Mouse (Mus musculus) adrenal gland, postnatal 10 days (tissue): Measurements from ENCODE around the gene Rrbp1. TPM values are rescaled to one million over a fixed set of nuclear protein-coding genes. Genes with fewer than 3 reads are reported as not detected.

Experiments used
- DNase-seq: peaks from one replicate; pipeline ENCODE4 v3.0.0; 2021; ENCODE audit warnings: mixed read lengths
- total RNA-seq, 2 experiments: library from RNA; stranded (reverse); gene quantifications; 2 replicates each; pipeline ENCODE4 v1.2.3; 2021

Rrbp1 gene
- total RNA-seq, 2 experiments from 2014 or later, result 189 to 196 TPM

DNA sequence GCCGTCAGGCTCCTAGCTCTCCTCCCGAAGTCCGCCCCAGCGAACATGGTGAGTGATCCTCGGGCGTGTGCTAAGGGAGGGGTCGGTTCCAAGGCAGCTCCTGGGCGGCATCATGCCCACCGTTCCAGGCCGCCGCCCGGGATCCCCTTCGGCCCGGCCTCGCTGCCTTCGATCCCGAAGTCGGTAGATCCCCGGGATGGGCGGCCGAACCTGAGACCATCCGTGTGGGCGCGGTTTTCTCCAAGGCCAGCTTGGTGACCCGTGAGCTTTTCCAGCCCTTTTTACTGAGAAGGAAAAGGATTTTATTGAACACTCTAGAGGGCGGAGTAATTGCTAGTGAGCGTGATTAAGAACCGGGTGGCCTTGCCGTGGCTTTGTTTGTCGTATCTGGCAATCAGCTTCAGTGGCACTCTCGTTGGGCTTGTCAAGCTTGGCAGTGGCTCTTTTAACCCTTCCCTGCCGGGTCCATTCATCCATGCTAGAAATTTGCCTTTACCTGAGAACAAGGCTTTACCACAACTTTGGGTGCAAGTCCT is 95.4 kb downstream of the Rrbp1 start:
- peak; percentile 67 for DNase-seq

DNA sequence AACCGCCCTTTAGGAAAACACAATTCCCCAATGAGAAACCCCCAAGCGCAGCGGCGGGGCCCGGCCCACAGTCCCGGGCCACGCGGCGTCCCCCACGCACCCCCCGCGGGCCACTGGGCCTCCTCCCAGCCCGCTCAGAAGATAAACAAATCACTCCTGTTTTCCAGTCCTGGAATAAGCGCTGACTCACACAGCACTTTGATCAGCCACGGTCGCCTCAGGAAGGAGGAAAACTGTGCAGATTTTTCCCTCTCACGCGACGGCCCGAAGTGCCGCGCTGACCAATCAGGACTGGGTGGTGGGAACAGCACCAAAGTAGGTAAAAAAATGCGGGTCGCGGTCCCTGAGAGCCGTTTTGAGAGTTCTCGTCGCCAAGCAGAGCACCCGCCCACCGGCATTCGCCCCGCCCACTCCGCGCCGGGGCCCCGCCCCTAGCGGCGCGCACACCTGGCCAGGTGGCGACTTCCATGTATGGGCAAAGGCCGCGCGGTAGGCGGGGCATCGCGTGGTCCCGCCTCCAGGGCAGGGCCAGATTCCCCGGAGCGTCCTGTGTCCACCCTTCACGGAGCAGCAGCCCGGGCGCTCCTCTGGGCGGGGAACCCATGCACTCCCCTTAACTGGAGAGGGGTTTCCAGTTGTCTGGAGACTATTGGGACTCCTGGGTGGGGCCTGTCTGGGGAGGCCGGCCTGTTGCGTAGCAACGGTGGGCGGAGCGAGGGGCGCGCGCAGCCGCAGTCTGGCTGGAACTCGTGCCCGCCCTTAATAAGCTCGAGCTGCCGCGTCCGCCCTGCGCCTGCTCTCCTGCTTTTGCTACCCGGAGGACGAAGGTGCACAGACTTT is 96.1 kb downstream of the Rrbp1 start, which contains the start of gene Dstn:
Gene Dstn (plus strand): TSS at position 561 of the 840 bp plus-strand sequence.
- peak; percentile 99 for DNase-seq

DNA sequence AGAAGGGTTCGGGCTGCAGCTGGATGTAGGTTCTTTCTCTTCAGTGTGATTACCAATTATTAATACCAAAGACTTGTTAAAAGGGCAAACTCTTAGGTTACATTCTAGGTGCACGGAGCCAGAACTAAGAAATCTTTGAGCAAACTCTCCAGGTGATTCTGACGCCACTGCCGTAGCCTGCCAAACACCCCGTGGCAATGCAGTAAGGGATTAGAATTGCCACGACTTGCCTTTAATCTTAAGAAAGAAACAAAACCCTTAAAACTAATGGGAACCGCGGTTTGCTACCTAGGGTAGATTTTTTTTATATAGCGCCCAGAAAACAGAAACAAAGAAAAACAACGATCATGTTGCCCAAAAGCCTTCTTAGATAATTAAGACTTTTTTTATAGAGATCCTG is 96.8 kb downstream of the Rrbp1 start:
- no peak for DNase-seq

DNA sequence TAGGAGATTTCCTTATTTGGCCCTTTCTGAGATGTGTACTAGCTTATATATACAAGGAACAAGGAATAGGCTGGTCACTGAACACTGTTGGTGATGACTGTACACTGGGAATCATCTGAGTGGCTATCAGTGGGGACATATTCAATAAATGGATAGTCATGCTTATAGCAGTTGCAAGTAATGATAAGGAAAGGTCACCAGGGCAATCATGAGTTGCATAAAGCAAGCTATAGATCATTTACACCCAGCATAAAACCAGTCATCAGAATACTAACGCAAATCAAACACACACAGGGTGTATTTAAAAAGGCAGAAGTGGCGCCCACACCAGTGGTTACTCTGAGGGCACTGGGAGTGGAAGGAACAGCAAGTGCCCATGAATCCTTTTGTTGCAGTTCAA is 98.9 kb downstream of the Rrbp1 start:
- no peak for DNase-seq

DNA sequence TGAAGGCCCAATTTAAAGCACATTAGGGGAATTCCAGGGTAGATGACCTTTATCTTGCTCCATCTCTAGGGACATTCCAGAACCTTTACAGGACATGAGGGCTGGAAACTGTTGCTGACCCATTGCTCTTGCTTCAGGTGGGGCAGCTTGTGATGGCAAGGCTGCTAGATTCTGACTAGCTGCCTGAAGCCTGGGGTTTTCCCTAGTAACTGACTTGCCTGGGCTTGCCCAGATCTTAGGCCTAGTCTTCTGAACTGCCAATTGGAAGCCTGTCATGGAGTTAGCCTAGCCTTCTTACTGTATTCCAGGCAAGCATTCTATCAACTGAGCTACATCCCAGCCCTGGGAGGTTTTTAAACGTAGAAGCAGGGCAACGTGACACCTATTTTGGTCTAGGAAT is 101.8 kb downstream of the Rrbp1 start:
- DNase-seq, result no peak

DNA sequence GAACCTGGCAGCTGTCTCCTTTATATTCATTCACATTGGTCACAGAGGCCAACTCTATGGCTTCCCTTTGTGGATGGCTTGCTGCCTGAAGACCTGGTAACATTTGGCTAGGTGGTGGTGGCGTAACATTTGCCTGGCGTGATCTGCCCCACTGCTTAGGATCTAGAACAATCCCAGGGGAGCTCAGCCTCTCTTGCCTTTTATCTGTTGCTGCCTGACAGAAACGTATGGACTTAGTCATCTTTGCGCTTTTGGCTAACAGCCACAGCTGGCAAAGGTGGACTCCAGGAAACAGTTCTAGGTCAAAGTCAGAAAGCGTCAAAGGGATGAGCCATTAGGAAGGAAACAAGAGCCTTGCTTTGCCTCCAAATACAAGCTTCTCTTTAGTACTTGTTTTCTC is 106.2 kb downstream of the Rrbp1 start:
- peak; percentile 73 for DNase-seq

DNA sequence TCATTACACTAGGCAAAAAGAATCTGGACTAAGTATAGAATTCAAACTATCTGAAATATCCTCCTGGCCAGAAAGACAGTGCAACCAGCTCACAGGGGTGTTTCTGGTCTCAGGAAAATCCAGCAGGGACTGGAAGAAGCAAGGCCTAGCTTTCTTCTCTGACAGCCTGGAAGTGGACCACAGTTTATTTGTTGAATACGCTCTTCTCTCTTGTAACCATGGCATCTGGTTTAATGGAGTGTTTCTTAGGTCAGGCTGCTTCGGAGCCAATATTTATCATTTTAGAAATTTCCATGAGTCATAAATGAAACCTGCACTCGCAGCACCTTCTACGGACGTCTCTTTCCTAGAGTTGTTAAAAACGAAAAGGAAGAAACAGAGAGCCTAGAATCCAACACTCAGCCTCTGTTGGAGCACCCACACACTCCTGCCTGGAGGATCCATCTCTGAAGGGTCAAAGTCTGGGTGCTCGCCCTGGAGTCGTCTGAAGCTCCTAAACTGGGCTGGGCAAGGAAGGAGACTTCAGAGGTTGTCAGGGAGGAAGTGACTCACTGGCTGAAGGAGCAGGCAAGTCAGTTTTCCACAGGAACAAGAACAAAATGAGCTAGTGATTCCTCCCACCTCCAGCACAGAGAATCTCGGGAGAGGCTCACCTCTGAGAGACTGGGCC is 107.6 kb downstream of the Rrbp1 start:
- peak; percentile 15 for DNase-seq

DNA sequence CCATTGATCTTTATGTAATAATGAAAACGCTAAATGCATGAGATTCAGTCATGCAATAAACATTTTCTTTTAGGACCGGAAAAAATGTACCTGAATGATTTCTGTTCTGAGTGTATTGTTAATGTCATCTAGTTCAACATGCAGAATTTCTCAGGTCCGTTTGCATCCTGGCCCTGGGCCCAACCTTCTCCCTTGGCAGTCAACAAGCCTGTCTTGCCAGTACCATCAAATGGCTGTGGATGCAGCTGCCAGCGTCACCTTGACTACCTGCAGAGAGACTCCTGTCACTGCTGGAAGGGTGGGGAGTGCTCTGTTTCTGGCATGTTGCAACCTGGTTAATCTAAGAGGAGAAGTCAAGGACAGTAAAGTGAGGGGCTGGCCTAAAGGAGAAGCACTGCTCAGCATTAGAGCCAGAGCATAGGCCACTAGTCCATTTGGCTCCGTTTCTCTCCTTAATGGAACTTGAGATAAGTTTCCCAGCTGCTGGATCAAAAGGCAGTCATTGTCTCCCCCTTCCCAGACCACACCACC is 110.2 kb downstream of the Rrbp1 start:
- DNase-seq, result no peak

DNA sequence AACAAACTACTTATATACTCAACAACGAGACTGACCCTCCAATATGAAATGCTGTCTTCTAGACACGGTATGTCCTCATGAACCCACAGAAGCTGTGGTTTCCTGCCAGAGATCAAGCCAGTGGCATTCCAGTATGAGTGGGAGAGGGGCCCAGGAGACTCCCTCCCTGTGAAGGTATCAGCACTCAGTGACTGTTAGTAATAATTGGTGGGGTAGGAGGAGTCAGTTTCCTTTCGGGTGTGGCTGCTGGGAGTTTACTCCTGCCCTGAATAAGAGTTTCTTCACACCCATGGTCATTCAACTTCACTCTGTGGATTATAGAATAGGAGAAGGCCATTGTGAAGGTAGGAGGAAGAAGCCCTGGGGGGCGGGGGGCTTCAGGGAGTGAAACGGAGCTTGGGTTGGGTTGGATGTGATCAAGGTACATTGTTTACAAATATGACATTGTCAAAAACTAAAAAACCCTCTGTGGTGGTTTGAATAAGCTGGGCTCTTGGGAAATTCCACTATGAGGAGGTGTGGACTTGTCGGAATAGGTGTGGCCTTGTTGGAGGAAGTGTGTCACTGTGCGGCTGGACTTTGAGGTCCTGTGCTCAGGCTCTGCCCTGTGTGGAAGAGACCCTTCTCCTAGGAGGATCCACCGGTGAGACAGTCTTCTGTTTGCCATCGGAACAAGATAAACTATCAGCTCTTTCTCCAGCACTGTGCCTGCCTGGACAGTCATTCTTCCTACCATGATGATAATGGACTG is 111.4 kb downstream of the Rrbp1 start:
- DNase-seq, result no peak

Other genes with a start within 250 kb of the Rrbp1 start
- gene Bfsp1, start 148.1 kb downstream of the Rrbp1 start, total RNA-seq, result 1 to 10 TPM in 1 of 2 experiments, under 1 TPM in 1; 0.87 to 1.3 TPM
- 100 to 1,000 TPM; 175 to 191 TPM for gene Dstn, start 95.9 kb downstream of the Rrbp1 start, total RNA-seq
- gene Banf2, start 21.8 kb upstream of the Rrbp1 start, total RNA-seq, result not detected